Mouse (Mus musculus) liver, postnatal 0 days (tissue): ENCODE data around the gene Stil.
"Not testable (repeated sequence)": the region's sequence is repeated elsewhere in the genome, so short reads cannot be mapped to it uniquely, and the experiment has no call there.

Experiments used
- CTCF ChIP-seq: sonication (generic); IDR thresholded peaks from 2 replicates; pipeline ENCODE4 v1.5.1; 2016; ENCODE audit warnings: antibody characterized with exemption, low read depth
- EP300 ChIP-seq: IDR thresholded peaks from 2 replicates; pipeline ENCODE4 v1.6.1; 2016; ENCODE audit warnings: antibody characterized with exemption, low read depth, mild to moderate bottlenecking

DNA sequence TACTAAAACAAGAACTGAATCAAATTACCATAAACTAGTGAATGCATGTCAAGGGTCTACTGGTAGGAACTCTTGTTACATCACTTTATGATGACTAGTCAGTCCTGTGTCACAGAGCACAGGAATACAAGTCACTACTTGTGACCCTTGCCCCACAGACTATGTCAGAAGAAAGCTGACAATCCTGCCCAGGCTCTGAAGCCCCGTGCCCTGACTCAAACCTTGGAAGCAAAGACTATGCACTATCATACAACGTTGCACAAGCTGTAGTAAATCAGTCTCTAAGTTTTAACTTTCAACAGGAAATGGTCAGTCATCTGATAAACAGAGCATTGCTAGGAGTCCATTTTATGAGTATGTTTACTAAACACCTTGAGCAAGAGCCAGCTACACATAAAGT lies 39.1 kb upstream of the Stil start:
- TF ChIP-seq CTCF, EP300: not testable (repeated sequence)
